Mouse (Mus musculus): ENCODE measurements at regions not wholly inside any gene's neighbourhood (a gene's known extent, or its start where the extent isn't known, plus 50 kb on each side); places are given as distances from the start of the nearest gene placed in this dataset.

DNA sequence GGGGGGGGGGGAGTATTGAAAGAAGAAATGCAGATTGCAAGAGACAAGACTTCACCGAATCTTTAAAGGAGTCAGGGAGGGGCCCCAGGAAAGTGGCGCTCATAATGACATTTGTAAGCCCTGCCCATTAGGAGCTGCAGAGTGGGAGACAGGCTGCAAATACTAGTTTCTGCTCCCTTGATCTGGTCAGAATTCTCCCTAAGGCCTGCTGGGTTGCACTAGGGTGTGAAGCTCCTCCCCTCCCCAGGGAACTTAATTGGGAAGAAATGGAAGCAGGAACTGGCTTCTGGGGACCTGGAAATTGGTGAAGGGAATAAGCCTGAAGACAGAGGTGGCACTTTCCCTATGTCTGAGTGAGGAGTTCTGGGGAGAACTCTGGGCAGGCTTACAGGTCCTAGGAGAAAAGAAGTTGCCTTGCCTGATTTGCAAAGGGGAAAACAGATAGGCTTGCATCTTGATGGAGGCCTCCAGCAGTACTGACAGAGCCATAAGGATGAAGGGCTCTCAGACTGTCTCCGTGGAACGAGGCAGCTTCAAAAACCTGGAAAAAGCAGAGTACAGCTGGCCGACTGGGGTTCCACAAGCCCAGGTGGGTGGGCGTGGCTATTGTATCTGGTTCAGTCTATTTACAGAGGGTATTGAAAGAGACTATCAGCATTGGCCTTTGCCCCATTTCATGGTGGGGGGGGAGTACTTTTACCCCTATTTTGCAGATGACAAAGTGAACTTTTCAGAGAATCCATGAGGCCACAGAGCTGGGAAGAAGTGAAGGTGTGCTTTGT is 125.7 kb downstream of the Plpp3 start:
- intact Hi-C loops (cut with DNase I) = no loop called here
- no peak for DNase-seq

GRCm38 (mm10) chr4:105285431-105286013 is 128.4 kb downstream of the Plpp3 start:
- no peak for DNase-seq
- intact Hi-C loops (cut with DNase I) = no loop called here

DNA sequence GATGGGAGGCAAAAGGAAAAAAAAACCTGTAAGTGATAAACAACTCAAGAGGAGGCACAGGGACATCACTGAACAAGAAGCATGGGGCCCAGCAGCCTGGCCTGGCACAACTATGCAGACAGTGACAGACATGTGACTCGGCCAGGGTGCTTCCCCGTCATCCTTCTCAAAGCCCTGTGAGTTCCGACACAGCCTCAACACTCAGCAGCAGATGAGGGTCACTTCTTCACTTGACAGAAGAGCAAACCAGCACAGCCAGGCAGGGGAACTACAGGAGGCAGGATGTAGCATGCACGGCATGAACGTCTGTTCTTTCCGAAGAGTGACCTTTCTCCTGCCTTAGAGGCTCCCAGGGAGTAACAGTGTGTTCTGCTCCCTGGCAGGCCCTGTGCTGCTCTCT is 129.2 kb downstream of the Plpp3 start:
- intact Hi-C loops (cut with DNase I) = no loop called here
- DNase-seq = no peak

- DNase-seq = no peak
- intact Hi-C loops (cut with DNase I) = no loop called here
These were observed 129.7 kb downstream of the Plpp3 start for GRCm38 (mm10) chr4:105286809-105287208.

DNA sequence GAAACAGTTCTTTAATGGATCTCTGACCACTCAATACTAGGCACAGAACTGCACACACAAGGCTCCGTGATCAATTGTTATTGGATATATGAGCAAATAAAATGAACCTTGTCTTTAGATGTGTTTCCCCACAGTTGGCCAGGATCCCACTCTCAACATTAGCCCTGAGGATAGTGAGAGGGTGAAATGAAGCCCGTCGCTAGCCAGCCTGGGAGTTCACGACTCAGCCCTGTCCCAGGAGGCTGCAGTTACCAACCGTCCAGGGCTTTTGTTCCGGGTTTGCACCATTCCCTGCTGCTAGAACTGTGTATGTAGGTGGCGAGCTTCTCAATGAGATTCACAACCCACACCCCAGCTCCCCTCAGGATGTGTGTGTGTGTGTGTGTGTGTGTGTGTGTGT is 130.3 kb downstream of the Plpp3 start:
- intact Hi-C loops (cut with DNase I) = no loop called here
- DNase-seq = no peak

- DNase-seq = no peak
- intact Hi-C loops (cut with DNase I) = no loop called here
These were observed 132.5 kb downstream of the Plpp3 start for GRCm38 (mm10) chr4:105289635-105290034.

GRCm38 (mm10) chr4:105290847-105291475 is 133.8 kb downstream of the Plpp3 start:
- intact Hi-C loops (cut with DNase I) = no loop called here
- no peak for DNase-seq

GRCm38 (mm10) chr4:105291503-105291902 is 134.4 kb downstream of the Plpp3 start:
- intact Hi-C loops (cut with DNase I) = no loop called here
- no peak for DNase-seq

DNA sequence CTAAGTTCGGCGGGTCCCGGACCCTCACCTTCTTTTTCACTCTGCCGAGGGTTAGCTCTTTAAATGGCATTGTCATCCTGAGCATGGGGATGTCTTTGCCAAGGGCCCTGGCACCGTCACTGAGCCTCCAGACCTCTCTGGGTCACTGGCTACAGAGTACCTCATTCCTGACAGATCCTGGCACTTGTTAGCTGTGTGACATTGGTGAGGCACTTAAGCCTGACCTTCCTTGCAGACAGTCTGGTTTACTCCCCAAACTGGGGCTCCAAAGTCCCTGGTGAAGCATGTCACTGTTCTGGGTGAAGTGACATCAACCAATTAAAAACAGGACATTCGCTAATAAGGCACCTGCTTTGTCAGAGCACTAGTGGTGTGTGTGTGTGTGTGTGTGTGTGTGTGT is 142.2 kb downstream of the Plpp3 start:
- intact Hi-C loops (cut with DNase I) = no loop called here
- no peak for DNase-seq

- intact Hi-C loops (cut with DNase I) = no loop called here
- no peak for DNase-seq
These were observed 144.4 kb downstream of the Plpp3 start for GRCm38 (mm10) chr4:105301547-105301946.

- intact Hi-C loops (cut with DNase I) = no loop called here
- no peak for DNase-seq
These were observed 147.0 kb downstream of the Plpp3 start for GRCm38 (mm10) chr4:105304166-105304565.

DNA sequence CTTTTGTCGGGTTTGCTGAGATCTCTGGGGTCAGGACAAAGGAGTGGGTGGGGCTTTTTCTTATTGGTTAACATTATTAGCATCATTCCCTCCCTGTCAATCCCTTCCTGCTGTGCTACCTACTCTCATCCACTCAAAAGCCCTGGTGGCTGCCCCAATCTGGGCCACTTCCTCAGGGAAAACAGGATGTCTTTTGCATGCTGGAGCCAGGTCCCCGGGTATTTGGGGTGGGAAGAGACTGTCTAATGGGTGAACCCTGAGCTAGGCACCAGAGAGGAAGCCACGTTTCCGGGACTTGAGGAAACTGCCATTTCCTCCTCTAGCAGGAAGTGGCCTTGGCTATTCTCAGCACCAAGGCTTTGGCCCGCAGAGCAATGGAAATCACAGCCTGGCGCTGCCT is 148.8 kb downstream of the Plpp3 start:
- no peak for DNase-seq
- intact Hi-C loops (cut with DNase I) = no loop called here

DNA sequence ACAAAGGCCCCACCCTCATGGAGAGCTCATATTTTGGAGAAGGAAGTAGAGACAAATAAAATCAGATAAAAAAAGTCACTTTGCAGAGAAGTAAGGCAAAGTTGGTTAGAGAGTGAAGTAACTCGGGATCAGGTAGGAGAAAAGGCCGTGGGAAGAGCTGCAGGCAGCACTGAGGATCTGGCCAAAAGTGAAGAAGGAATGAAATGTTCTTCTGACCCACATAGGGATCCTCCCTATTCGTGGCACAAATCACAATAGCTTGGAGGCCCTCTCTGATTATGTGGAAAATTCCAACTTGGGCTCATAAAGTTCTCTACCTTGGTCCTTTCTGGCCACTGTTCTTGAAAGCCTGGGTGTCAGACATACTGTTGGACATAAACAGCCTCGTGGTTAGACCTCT is 150.2 kb downstream of the Plpp3 start:
- intact Hi-C loops (cut with DNase I) = no loop called here

GRCm38 (mm10) chr4:105307905-105308304 is 150.8 kb downstream of the Plpp3 start:
- DNase-seq = no peak
- intact Hi-C loops (cut with DNase I) = no loop called here

More for the DNA sequence above, 150.2 kb downstream of the Plpp3 start:
- no peak for DNase-seq

- no peak for DNase-seq
- intact Hi-C loops (cut with DNase I) = no loop called here
These were observed 151.9 kb downstream of the Plpp3 start for GRCm38 (mm10) chr4:105308971-105309488.

DNA sequence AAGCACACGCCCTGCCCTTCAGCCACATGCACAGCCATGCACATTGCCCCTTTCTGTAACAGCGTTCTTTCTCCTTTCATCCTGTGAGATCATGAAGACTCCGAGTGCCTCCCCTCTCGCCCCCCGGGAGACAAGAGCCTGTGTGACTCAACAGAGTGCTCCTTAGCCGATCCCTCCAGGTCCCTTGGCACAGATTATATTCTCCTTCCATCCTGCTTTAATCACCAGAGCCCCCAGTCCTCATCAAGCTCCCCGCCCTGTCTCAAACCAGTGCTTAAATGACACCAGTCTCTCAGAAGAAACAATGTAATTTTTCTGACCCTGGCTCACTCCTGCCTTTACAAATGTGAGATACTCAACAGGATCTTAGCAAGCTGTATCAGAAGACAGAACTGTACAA is 155.5 kb downstream of the Plpp3 start:
- no peak for DNase-seq

GRCm38 (mm10) chr4:105313151-105313818 is 156.1 kb downstream of the Plpp3 start:
- intact Hi-C loops (cut with DNase I) = no loop called here
- DNase-seq = no peak

More for the DNA sequence above, 155.5 kb downstream of the Plpp3 start:
- intact Hi-C loops (cut with DNase I) = no loop called here

DNA sequence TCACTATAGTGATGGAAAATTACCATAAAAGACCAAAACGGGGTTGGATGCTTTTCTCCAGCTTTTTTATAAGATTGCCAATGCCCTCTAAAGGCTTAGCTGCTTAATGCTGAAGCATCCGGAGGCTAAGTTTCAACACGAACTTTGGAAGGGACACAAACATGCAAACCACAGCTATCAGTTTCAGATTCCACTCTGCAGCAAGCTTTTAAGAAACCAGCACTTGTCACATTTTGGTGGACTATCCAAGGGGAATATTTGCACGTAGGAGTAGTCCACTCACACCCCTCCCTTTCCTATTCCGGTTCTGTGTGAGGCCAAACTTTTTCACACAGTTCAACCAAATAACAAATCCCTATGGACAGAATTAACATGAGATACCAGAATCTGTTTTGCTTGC is 157.9 kb downstream of the Plpp3 start:
- intact Hi-C loops (cut with DNase I) = no loop called here
- no peak for DNase-seq

- intact Hi-C loops (cut with DNase I) = no loop called here
- no peak for DNase-seq
These were observed 159.5 kb downstream of the Plpp3 start for GRCm38 (mm10) chr4:105316478-105317206.

DNA sequence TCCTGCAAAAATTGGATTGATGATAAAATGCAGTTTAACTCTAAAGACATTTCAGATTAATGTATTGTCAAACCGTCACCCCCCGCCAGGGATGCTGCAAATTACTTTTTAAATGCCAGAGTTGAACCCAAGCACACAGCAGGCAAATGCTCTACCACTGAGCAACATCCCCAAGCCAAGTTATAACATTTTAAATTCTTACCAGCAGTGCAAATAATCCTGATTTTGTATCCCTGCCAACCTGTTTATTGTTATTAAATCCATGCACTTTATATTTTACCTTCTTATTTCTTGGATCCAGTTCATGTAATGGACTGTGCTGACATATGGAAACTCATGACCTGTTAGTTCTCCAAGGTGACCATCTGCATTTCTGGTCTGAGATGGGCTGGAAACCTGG is 161.3 kb downstream of the Plpp3 start:
- intact Hi-C loops (cut with DNase I) = no loop called here
- DNase-seq = no peak

DNA sequence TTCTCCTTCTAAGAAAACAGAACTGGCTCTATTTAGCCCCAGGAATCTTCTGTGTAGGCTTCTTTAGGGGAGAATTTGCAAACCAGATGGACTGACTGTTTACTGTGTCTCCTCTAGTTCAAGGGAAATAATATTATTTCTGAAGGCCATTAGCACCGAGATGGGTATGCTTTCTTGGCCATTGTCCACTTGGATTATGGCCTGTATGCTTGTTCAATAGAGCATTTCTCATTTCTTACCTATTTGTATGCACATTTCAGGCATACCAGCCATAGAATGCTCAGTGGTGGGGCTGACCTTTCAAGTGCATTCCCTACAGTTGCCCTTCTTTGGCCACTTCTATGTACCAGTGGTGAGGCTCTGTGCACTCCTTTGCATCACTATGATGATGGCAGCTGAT is 166.3 kb downstream of the Plpp3 start:
- no peak for DNase-seq
- intact Hi-C loops (cut with DNase I) = no loop called here

Measured in left cerebral cortex, postnatal 4 days (tissue).